Mouse (Mus musculus) E14TG2a.4 (cell line): Measurements from ENCODE around the gene Tpte.
"Not testable (repeated sequence)": the region's sequence is repeated elsewhere in the genome, so short reads cannot be mapped to it uniquely, and the experiment has no call there.

Source experiments
- H3K27me3 ChIP-seq: 2 replicates; pipeline ENCODE4 v1.6.1; 2014; ENCODE audit warnings: low read length, control low read depth; ENCODE audit not compliant: insufficient read depth
- H3K36me3 ChIP-seq: 2 replicates; pipeline ENCODE4 v1.6.1; 2014; ENCODE audit warnings: low read length, control low read depth; ENCODE audit not compliant: insufficient read depth
- H3K4me1 ChIP-seq: replicated peaks from 2 replicates; pipeline ENCODE4 v1.6.1; 2014; ENCODE audit warnings: low read depth, low read length, control low read depth
- H3K4me3 ChIP-seq: replicated peaks from 2 replicates; pipeline ENCODE4 v1.5.1; 2014; ENCODE audit warnings: mild to moderate bottlenecking, low read length
- H3K9me3 ChIP-seq: 2 replicates; pipeline ENCODE4 v1.6.1; 2014; ENCODE audit warnings: low read length, control low read depth
- CTCF ChIP-seq: conservative IDR thresholded peaks from 2 replicates; pipeline ENCODE4 v1.5.1; 2014; ENCODE audit warnings: low read length
- NANOG ChIP-seq: IDR thresholded peaks from 2 replicates; pipeline ENCODE4 v1.6.1; 2014; ENCODE audit warnings: borderline replicate concordance, low read length, mixed read lengths
- POU5F1 ChIP-seq: IDR thresholded peaks from 2 replicates; pipeline ENCODE4 v1.6.1; 2014; ENCODE audit warnings: low read length, borderline replicate concordance

The Tpte gene

GRCm38 (mm10) chr8:22264292-22264691 is 18.9 kb upstream of the Tpte start:
- TF ChIP-seq NANOG (no peak), POU5F1 (no peak)
- Histone ChIP-seq H3K9me3 (no peaks in the 10 kb centered on the region), H3K4me1 (peaks cover 13% of the 10 kb centered on the region), H3K36me3 (no peaks in the 10 kb centered on the region), H3K27me3 (peaks cover 3% of the 10 kb centered on the region), H3K4me3 (no peak overlapping the region)

GRCm38 (mm10) chr8:22264787-22265186 is 18.5 kb upstream of the Tpte start:
- TF ChIP-seq NANOG (no peak), CTCF (no peak), POU5F1 (no peak)
- H3K4me3 ChIP-seq = no peak overlapping the region
- H3K4me1 ChIP-seq = peaks cover 8% of the 10 kb centered on the region
- H3K36me3 ChIP-seq = no peaks in the 10 kb centered on the region
- no peaks in the 10 kb centered on the region for H3K9me3 ChIP-seq
- H3K27me3 ChIP-seq = no peaks in the 10 kb centered on the region

DNA sequence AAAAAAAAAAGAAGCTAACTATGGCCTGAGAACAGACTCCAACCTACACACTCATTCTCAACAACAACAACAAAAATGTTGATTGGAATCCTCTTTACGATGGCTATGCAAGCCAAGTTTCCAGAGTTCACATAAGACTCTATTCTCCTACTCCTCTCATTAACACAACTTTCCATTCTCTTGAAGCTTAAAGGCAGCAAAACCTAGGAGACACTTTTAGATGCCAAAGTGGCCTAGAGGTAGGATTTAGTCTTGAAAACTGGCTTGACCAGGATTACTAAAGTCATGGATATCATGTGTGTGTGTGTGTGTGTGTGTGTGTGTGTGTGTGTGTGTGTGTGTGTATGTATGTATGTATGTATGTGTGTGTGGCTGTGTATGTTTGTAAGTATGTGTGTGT is 18.0 kb upstream of the Tpte start:
- Histone ChIP-seq H3K9me3 (no peaks in the 10 kb centered on the region), H3K36me3 (no peaks in the 10 kb centered on the region), H3K4me1 (peaks cover 4% of the 10 kb centered on the region), H3K4me3 (no peak overlapping the region), H3K27me3 (no peaks in the 10 kb centered on the region)
- no peak for TF ChIP-seq POU5F1
- TF ChIP-seq CTCF = no peak
- TF ChIP-seq NANOG = no peak

DNA sequence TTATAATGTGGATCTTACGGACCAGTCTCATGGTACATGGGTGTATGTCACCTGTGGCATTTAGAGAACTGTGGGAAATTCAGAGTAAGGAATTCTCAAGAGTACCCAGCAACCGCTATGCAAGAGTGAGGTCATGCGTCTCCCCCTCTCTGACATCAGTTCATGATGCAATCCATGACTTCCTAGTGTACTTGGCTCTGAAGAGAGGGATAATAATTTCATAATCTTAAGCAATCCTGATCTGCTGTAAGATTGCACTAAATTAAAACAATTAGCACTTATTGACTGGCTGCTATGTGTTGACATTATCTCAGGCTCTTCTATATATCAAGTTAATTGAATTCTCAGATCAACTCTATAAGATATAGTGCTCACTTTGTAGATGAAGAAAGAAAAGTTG is 16.4 kb upstream of the Tpte start:
- TF ChIP-seq NANOG (no peak), CTCF (no peak), POU5F1 (no peak)
- no peaks in the 10 kb centered on the region for H3K9me3 ChIP-seq
- no peaks in the 10 kb centered on the region for H3K36me3 ChIP-seq
- no peak overlapping the region for H3K4me3 ChIP-seq
- H3K4me1 ChIP-seq = no peaks in the 10 kb centered on the region
- H3K27me3 ChIP-seq = no peaks in the 10 kb centered on the region

DNA sequence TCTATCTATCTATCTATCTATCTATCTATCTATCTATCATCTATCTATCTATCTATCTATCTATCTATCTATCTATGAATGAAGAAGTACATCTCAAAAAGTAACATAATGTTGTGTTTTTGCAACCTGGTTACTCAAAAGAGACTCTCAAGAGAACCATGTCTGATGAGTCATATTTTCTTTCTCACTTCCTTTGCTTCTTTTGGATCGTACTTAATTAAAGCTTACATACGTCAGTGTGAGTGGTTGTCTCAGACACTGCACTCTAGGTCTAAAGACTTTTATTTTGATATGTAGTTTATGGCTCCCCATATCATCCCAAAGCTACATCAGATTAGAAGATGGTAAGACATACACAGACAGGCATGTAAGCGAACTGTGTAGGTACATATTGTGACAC is 10.1 kb upstream of the Tpte start:
- Histone ChIP-seq H3K36me3 (no peaks in the 10 kb centered on the region), H3K4me3 (no peak overlapping the region), H3K4me1 (no peaks in the 10 kb centered on the region), H3K27me3 (no peaks in the 10 kb centered on the region), H3K9me3 (no peaks in the 10 kb centered on the region)
- no peak for TF ChIP-seq CTCF
- TF ChIP-seq POU5F1 = no peak
- TF ChIP-seq NANOG = no peak

DNA sequence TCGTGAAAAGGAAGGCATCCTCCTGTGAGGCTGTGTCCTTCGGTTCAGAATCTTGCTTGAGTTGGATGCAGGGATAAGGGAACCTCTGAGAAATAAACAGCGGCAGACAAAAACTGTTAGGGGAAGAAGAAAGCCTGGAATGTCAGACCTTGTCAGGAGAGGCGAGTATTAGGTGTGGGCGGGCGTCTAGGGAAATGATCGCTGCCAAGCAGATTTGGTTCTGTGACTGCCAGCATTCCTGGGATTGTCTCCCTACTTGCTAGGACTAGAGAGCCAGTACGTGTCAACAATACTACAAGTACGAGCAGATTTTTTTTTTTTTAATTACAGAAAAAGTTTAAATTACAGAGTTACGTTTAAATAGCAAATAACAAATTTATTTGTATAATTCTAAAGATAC is 8.6 kb upstream of the Tpte start:
- no peaks in the 10 kb centered on the region for H3K4me1 ChIP-seq
- no peak overlapping the region for H3K4me3 ChIP-seq
- no peaks in the 10 kb centered on the region for H3K9me3 ChIP-seq
- TF ChIP-seq NANOG (no peak), POU5F1 (no peak), CTCF (no peak)
- no peaks in the 10 kb centered on the region for H3K27me3 ChIP-seq
- H3K36me3 ChIP-seq = no peaks in the 10 kb centered on the region

- peaks cover 8% of the 10 kb centered on the region for H3K4me1 ChIP-seq
- H3K9me3 ChIP-seq = no peaks in the 10 kb centered on the region
- TF ChIP-seq NANOG = no peak
- no peak for TF ChIP-seq POU5F1
- no peak for TF ChIP-seq CTCF
- H3K4me3 ChIP-seq = no peak overlapping the region
- H3K27me3 ChIP-seq = 0 out of 2 replicates have a peak, but pooled peaks cover 2% of the 10 kb centered on the region
- H3K36me3 ChIP-seq = no peaks in the 10 kb centered on the region
Observed at GRCm38 (mm10) chr8:22302326-22302725, 19.1 kb downstream of the Tpte start.

DNA sequence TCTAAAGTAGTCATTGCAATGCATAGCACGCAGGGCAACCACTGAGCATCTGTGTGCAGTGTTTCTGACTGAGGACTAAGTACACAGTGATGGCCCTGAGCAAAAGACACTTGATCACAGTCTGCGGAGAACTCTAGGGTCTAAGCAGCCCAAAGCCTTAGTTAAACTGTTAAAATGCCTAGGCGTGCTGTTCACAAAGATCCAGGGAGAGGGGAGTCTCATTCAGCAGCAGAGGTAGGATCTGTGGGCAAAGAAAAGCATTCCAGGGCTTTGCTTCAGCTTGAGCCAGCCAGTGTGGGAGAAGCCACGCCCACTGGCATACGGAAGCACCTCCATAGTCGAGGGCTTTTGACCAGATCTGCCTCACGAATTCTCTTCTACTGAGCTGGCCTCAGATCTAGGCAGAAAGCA is 19.7 kb downstream of the Tpte start:
- no peak for TF ChIP-seq CTCF
- no peak for TF ChIP-seq NANOG
- no peak for TF ChIP-seq POU5F1
- no peaks in the 10 kb centered on the region for H3K36me3 ChIP-seq
- H3K27me3 ChIP-seq = 0 out of 2 replicates have a peak, but pooled peaks cover 2% of the 10 kb centered on the region
- no peak overlapping the region for H3K4me3 ChIP-seq
- H3K4me1 ChIP-seq = peaks cover 8% of the 10 kb centered on the region
- H3K9me3 ChIP-seq = no peaks in the 10 kb centered on the region

- not testable (repeated sequence) for H3K4me1 ChIP-seq, H3K9me3 ChIP-seq, H3K4me3 ChIP-seq, H3K36me3 ChIP-seq, H3K27me3 ChIP-seq
Observed at GRCm38 (mm10) chr8:22304045-22304444, 20.8 kb downstream of the Tpte start.
